In genomic region chr4:115785511-115786034, GRCm38 (mm10) we compare ENCODE assay signal across 8 mouse cellular contexts. TPM values are rescaled to one million over a fixed set of nuclear protein-coding genes. Genes with fewer than 3 reads are reported as not detected.
DNase-seq lines count a peak whose midpoint lies in the region; ATAC-seq and TF ChIP-seq lines count a peak whose summit lies in the region.

No protein-coding gene starts in this region.

- peak overlapping the region; percentile 81 for H3K4me3 ChIP-seq in heart, embryonic 11.5 days (ENCODE audit: low read depth, low read length)
- H3K4me3 ChIP-seq in ES-E14 (ENCODE audit: insufficient read depth in 1 of 2, low read depth in 1 of 2, low read length in 2 of 2, poor library complexity in 1 of 2, severe bottlenecking in 1 of 2) = peak overlapping the region; percentile 68 to 75
- peak overlapping the region; percentile 63 for H3K4me3 ChIP-seq in forebrain, embryonic 13.5 days
- H3K4me3 ChIP-seq in liver, embryonic 14.5 days (ENCODE audit: insufficient read depth in 1 of 2, low read depth in 2 of 2, low read length in 2 of 2) = peak overlapping the region; percentile 56 to 85

- peaks cover 11% of the 10 kb centered on the region for H3K36me3 ChIP-seq in heart, embryonic 11.5 days (ENCODE audit: control insufficient read depth, insufficient read depth, low read length)
- H3K36me3 ChIP-seq in ES-E14 (ENCODE audit: control insufficient read depth, insufficient read depth, low read length, poor library complexity, severe bottlenecking) = peaks cover 2% of the 10 kb centered on the region
- peaks cover 23% of the 10 kb centered on the region for H3K36me3 ChIP-seq in forebrain, embryonic 13.5 days (ENCODE audit: poor library complexity, severe bottlenecking)
- H3K36me3 ChIP-seq in liver, embryonic 14.5 days (replicated peaks; ENCODE audit: control insufficient read depth, insufficient read depth, low read depth) = peaks cover 3% of the 10 kb centered on the region; the same call in 1 of the 2 replicates

- no peaks in the 10 kb centered on the region for H3K9me3 ChIP-seq in heart, embryonic 11.5 days (replicated peaks; ENCODE audit: control insufficient read depth, low read length)
- no peaks in the 10 kb centered on the region for H3K9me3 ChIP-seq in ES-E14 (ENCODE audit: control insufficient read depth, insufficient read depth, low read depth, low read length)
- no peaks in the 10 kb centered on the region for H3K9me3 ChIP-seq in forebrain, embryonic 13.5 days (replicated peaks)
- no peaks in the 10 kb centered on the region for H3K9me3 ChIP-seq in liver, embryonic 14.5 days (ENCODE audit: control insufficient read depth, low read length)

- no peak for DNase-seq in heart, adult 8-10 months (ENCODE audit: low spot score)
- peak; percentile 20 for DNase-seq in ES-E14 (ENCODE audit: low read depth, low spot score)
- peak; percentile 14 to 37 (median 26) for DNase-seq in liver, embryonic 14.5 days (ENCODE audit: low read depth in 3 of 3, low spot score in 3 of 3)
- DNase-seq in right cerebral cortex, postnatal 4 days = no peak
- no peak for DNase-seq in spleen, adult 18-20 months
- DNase-seq in layer of hippocampus, postnatal 14 days (ENCODE audit: low spot score in 2 of 2) = no peak

- peaks cover 8% of the 10 kb centered on the region for H3K4me1 ChIP-seq in heart, embryonic 11.5 days (ENCODE audit: control insufficient read depth, insufficient read depth, low read length)
- H3K4me1 ChIP-seq in ES-E14 (ENCODE audit: control insufficient read depth in 2 of 2, insufficient read depth in 2 of 2, low read length in 2 of 2, poor library complexity in 1 of 2) = peaks cover 0 to 6% of the 10 kb centered on the region in 2 experiments; a peak in 2 of 4 replicates
- peaks cover 14% of the 10 kb centered on the region for H3K4me1 ChIP-seq in forebrain, embryonic 13.5 days
- H3K4me1 ChIP-seq in liver, embryonic 14.5 days (replicated peaks; ENCODE audit: control insufficient read depth in 2 of 2, insufficient read depth in 2 of 2, low read length in 1 of 2) = peaks cover 7 to 11% of the 10 kb centered on the region in 2 experiments

- peak overlapping the region; percentile 64; the same call in 1 of the 2 replicates for H3K27ac ChIP-seq in heart, embryonic 11.5 days (ENCODE audit: low read depth, low read length)
- 0 out of 2 replicates have a peak overlapping the region, but pooled peaks have one; percentile 58 for H3K27ac ChIP-seq in ES-E14 (ENCODE audit: insufficient read depth, low read depth, low read length, poor library complexity, severe bottlenecking)
- no peak overlapping the region for H3K27ac ChIP-seq in forebrain, embryonic 13.5 days
- H3K27ac ChIP-seq in liver, embryonic 14.5 days = peak overlapping the region; percentile 39

- no peak for TF ChIP-seq CTCF in liver, embryonic 14.5 days (IDR thresholded peaks at IDR 0.05; ENCODE audit: low read depth)

- TF ChIP-seq EP300 in liver, embryonic 14.5 days (IDR thresholded peaks at IDR 0.05; ENCODE audit: low read depth) = no peak

- ATAC-seq in heart, embryonic 11.5 days (replicated peaks; ENCODE audit: insufficient number of reproducible peaks, low FRiP score, low TSS enrichment) = 0 out of 2 replicates have a peak, but pooled peaks have one; percentile 13
- peak; percentile 3; the same call in 1 of the 2 replicates for ATAC-seq in forebrain, embryonic 13.5 days
- ATAC-seq in liver, embryonic 14.5 days (ENCODE audit: insufficient read depth) = peak; percentile 42; the same call in 1 of the 2 replicates

- in situ Hi-C loops in ES-E14 (cut with MboI; ENCODE audit: low sequenced_read_pairs in 2 of 2, unreplicated experiment in 2 of 2) = no loop called here

- peak overlapping the region; percentile 87 for H3K9ac ChIP-seq in heart, embryonic 11.5 days (ENCODE audit: low read depth, low read length)
- peak overlapping the region; percentile 76 for H3K9ac ChIP-seq in ES-E14 (ENCODE audit: insufficient read depth, low read depth, low read length, poor library complexity, severe bottlenecking)
- peak overlapping the region; percentile 75 for H3K9ac ChIP-seq in forebrain, embryonic 13.5 days
- H3K9ac ChIP-seq in liver, embryonic 14.5 days (replicated peaks) = peak overlapping the region; percentile 83

- 45% methylated on average over 7 of the region's 7 CpGs for WGBS in heart, embryonic 11.5 days (ENCODE audit: insufficient replicate concordance)
- WGBS in forebrain, embryonic 13.5 days = 63% methylated on average over 7 of the region's 7 CpGs
- WGBS in liver, embryonic 14.5 days (ENCODE audit: insufficient replicate concordance) = 23% methylated on average over 7 of the region's 7 CpGs

- H3K4me2 ChIP-seq in heart, embryonic 11.5 days = peak overlapping the region; percentile 89
- H3K4me2 ChIP-seq in forebrain, embryonic 13.5 days = peak overlapping the region; percentile 65
- H3K4me2 ChIP-seq in liver, embryonic 14.5 days (ENCODE audit: low read depth) = peak overlapping the region; percentile 65

- no peaks in the 10 kb centered on the region for H3K27me3 ChIP-seq in heart, embryonic 11.5 days (ENCODE audit: control insufficient read depth, insufficient read depth, low read length)
- no peaks in the 10 kb centered on the region for H3K27me3 ChIP-seq in forebrain, embryonic 13.5 days
- no peaks in the 10 kb centered on the region for H3K27me3 ChIP-seq in liver, embryonic 14.5 days (ENCODE audit: control insufficient read depth, insufficient read depth, low read length)

TF ChIP-seq in ES-E14, 5 proteins besides CTCF, POLR2A, EP300 and RAD21:
- TF ChIP-seq ZC3H11A (IDR thresholded peaks at IDR 0.05; ENCODE audit: borderline replicate concordance, low read depth, low read length) (no peak), ZNF384 (IDR thresholded peaks at IDR 0.05; ENCODE audit: low read depth, low read length) (no peak), HCFC1 (IDR thresholded peaks at IDR 0.05; ENCODE audit: borderline replicate concordance, insufficient read depth, low read length) (no peak), CHD2 (IDR thresholded peaks at IDR 0.05; ENCODE audit: low read depth, low read length) (no peak), MAFK (IDR thresholded peaks at IDR 0.05; ENCODE audit: insufficient read depth, low read depth, low read length) (no peak; the same call in 1 of the 2 replicates)

RNA-seq across cellular contexts. Expression of gene Atpaf1, which starts 1.0 kb away (rescaled TPM):
- 77.7 and 77.9 TPM in 2 replicates for polyA plus RNA-seq in heart, embryonic 11.5 days (2014; fragmentation: Nextera tagmentation; extraction: Ambion mirVana)
- total RNA-seq in heart, adult 8-10 months (2022) = 100 to 1,000 TPM; 110 to 119 (median 113) TPM
- total RNA-seq in ES-E14 (2012; rRNA removed) = 17.8 and 22.1 TPM in 2 replicates
- 31.1 and 35.8 TPM in 2 replicates for polyA plus RNA-seq in forebrain, embryonic 13.5 days (2015; fragmentation: Nextera tagmentation; extraction: Ambion mirVana)
- polyA plus RNA-seq in liver, embryonic 14.5 days (2012; rRNA removed) = 5.5 and 8.5 TPM in 2 replicates
- polyA plus RNA-seq in liver, embryonic 14.5 days (2014; fragmentation: Nextera tagmentation; extraction: Ambion mirVana) = 15.0 and 22.0 TPM in 2 replicates
- total RNA-seq in layer of hippocampus, postnatal 14 days (2021) = 10 to 100 TPM; 35.2 to 37.8 TPM

RNA-seq across cellular contexts. Expression of gene Tex38, which starts 4.8 kb away (rescaled TPM):
- polyA plus RNA-seq in heart, embryonic 11.5 days (2014; fragmentation: Nextera tagmentation; extraction: Ambion mirVana) = 0.28 and 0.34 TPM in 2 replicates
- total RNA-seq in heart, adult 8-10 months (2022) = 1 to 10 TPM in 3 of 4 experiments, under 1 TPM in 1; 0.47 to 2.5 (median 1.4) TPM
- 0.74 TPM in 1 of 2 replicates, not detected in the other for total RNA-seq in ES-E14 (2012; rRNA removed)
- 0.38 TPM in 1 of 2 replicates, not detected in the other for polyA plus RNA-seq in forebrain, embryonic 13.5 days (2015; fragmentation: Nextera tagmentation; extraction: Ambion mirVana)
- 0.07 TPM in 1 of 2 replicates, not detected in the other for polyA plus RNA-seq in liver, embryonic 14.5 days (2012; rRNA removed)
- not detected in 2 replicates for polyA plus RNA-seq in liver, embryonic 14.5 days (2014; fragmentation: Nextera tagmentation; extraction: Ambion mirVana)
- not detected for total RNA-seq in layer of hippocampus, postnatal 14 days (2021)

RNA-seq across cellular contexts. Expression of gene Mob3c, which starts 42.3 kb away (rescaled TPM):
- 6.1 and 6.5 TPM in 2 replicates for polyA plus RNA-seq in heart, embryonic 11.5 days (2014; fragmentation: Nextera tagmentation; extraction: Ambion mirVana)
- 1 to 10 TPM; 3.2 to 4.1 (median 3.4) TPM for total RNA-seq in heart, adult 8-10 months (2022)
- total RNA-seq in ES-E14 (2012; rRNA removed) = 4.0 and 8.3 TPM in 2 replicates
- 3.8 and 4.9 TPM in 2 replicates for polyA plus RNA-seq in forebrain, embryonic 13.5 days (2015; fragmentation: Nextera tagmentation; extraction: Ambion mirVana)
- 3.6 and 5.6 TPM in 2 replicates for polyA plus RNA-seq in liver, embryonic 14.5 days (2012; rRNA removed)
- 4.2 and 5.0 TPM in 2 replicates for polyA plus RNA-seq in liver, embryonic 14.5 days (2014; fragmentation: Nextera tagmentation; extraction: Ambion mirVana)
- total RNA-seq in layer of hippocampus, postnatal 14 days (2021) = 1 to 10 TPM; 3.9 TPM

RNA-seq across cellular contexts. Expression of gene Efcab14, which starts 48.0 kb away (rescaled TPM):
- polyA plus RNA-seq in heart, embryonic 11.5 days (2014; fragmentation: Nextera tagmentation; extraction: Ambion mirVana) = 42.8 and 43.2 TPM in 2 replicates
- 10 to 100 TPM; 39.9 to 43.2 (median 42.3) TPM for total RNA-seq in heart, adult 8-10 months (2022)
- 17.1 and 20.2 TPM in 2 replicates for total RNA-seq in ES-E14 (2012; rRNA removed)
- 23.6 and 23.7 TPM in 2 replicates for polyA plus RNA-seq in forebrain, embryonic 13.5 days (2015; fragmentation: Nextera tagmentation; extraction: Ambion mirVana)
- polyA plus RNA-seq in liver, embryonic 14.5 days (2012; rRNA removed) = 6.0 and 6.9 TPM in 2 replicates
- 12.0 and 12.6 TPM in 2 replicates for polyA plus RNA-seq in liver, embryonic 14.5 days (2014; fragmentation: Nextera tagmentation; extraction: Ambion mirVana)
- total RNA-seq in layer of hippocampus, postnatal 14 days (2021) = 10 to 100 TPM; 44.8 to 46.6 TPM

RNA-seq across cellular contexts. Expression of gene Mknk1, which starts 53.4 kb away (rescaled TPM):
- polyA plus RNA-seq in heart, embryonic 11.5 days (2014; fragmentation: Nextera tagmentation; extraction: Ambion mirVana) = 16.0 and 18.8 TPM in 2 replicates
- 10 to 100 TPM; 22.2 to 27.6 (median 25.6) TPM for total RNA-seq in heart, adult 8-10 months (2022)
- total RNA-seq in ES-E14 (2012; rRNA removed) = 18.5 and 24.0 TPM in 2 replicates
- polyA plus RNA-seq in forebrain, embryonic 13.5 days (2015; fragmentation: Nextera tagmentation; extraction: Ambion mirVana) = 21.7 and 23.0 TPM in 2 replicates
- polyA plus RNA-seq in liver, embryonic 14.5 days (2012; rRNA removed) = 29.1 and 34.8 TPM in 2 replicates
- polyA plus RNA-seq in liver, embryonic 14.5 days (2014; fragmentation: Nextera tagmentation; extraction: Ambion mirVana) = 21.3 and 24.7 TPM in 2 replicates
- 10 to 100 TPM; 42.8 to 46.9 TPM for total RNA-seq in layer of hippocampus, postnatal 14 days (2021)

Comparison
In these comparisons a context has a peak if more than half of its experiments do, and no peak if none do; other contexts are left out.
1. DNase-seq: peak in ES-E14 (single experiment) and liver, embryonic 14.5 days (3 of 3); none in heart, adult 8-10 months (single experiment), right cerebral cortex, postnatal 4 days (single experiment), spleen, adult 18-20 months (0 of 2) and layer of hippocampus, postnatal 14 days (0 of 2).
2. Peak in every context shown above with its lines, with median percentiles within 50 percentile points of each other: ATAC-seq, H3K4me2 ChIP-seq, H3K4me3 ChIP-seq and H3K9ac ChIP-seq.